Mouse (Mus musculus) hindbrain, postnatal 0 days (tissue): Measurements from ENCODE around the gene Gen1. TPM values are rescaled to one million over a fixed set of nuclear protein-coding genes. Genes with fewer than 3 reads are reported as not detected.

Source experiments
- ATAC-seq: fragments of 200-750 bp; cut with Nextera tagmentation; 2 replicates; pipeline ENCODE4 v1.8.0; 2017; ENCODE audit warnings: mild to moderate bottlenecking, moderate TSS enrichment, moderate library complexity
- DNase-seq: peaks from one replicate; pipeline ENCODE4 v3.0.0-alpha.2; 2015; ENCODE audit warnings: low spot score
- H3K27ac ChIP-seq: fragments of 300-500 bp; sonication (generic); 2 replicates; pipeline ENCODE4 v1.5.1; 2014; ENCODE audit warnings: mild to moderate bottlenecking
- H3K27me3 ChIP-seq: fragments of 300-500 bp; sonication (generic); 2 replicates; pipeline ENCODE4 v1.6.1; 2014; ENCODE audit warnings: low read length, mixed read lengths; ENCODE audit not compliant: insufficient read depth
- H3K36me3 ChIP-seq: fragments of 300-500 bp; sonication (generic); 2 replicates; pipeline ENCODE4 v1.6.1; 2014; ENCODE audit warnings: low read length, mixed read lengths; ENCODE audit not compliant: insufficient read depth
- H3K4me1 ChIP-seq: fragments of 300-500 bp; sonication (generic); 2 replicates; pipeline ENCODE4 v1.6.1; 2014; ENCODE audit warnings: antibody characterized with exemption, low read length, mixed read lengths; ENCODE audit not compliant: insufficient read depth
- H3K4me2 ChIP-seq: fragments of 300-500 bp; sonication (generic); 2 replicates; pipeline ENCODE4 v1.6.1; 2014; ENCODE audit warnings: low read depth, mild to moderate bottlenecking, low read length, moderate library complexity, mixed read lengths
- H3K4me3 ChIP-seq: fragments of 300-500 bp; sonication (generic); 2 replicates; pipeline ENCODE4 v1.5.1; 2014; ENCODE audit warnings: low read length
- H3K9ac ChIP-seq: fragments of 300-500 bp; sonication (generic); replicated peaks from 2 replicates; pipeline ENCODE4 v1.6.1; 2014; ENCODE audit warnings: mild to moderate bottlenecking, low read length, moderate library complexity, mixed read lengths
- H3K9me3 ChIP-seq: fragments of 300-500 bp; sonication (generic); 2 replicates; pipeline ENCODE4 v1.6.1; 2016; ENCODE audit warnings: low read length, mixed read lengths
- CTCF ChIP-seq: IDR thresholded peaks from 2 replicates; pipeline ENCODE4 v1.5.1; 2016; ENCODE audit warnings: antibody characterized with exemption, control low read depth, low read depth
- WGBS: fragments of 180-500 bp; shearing (Covaris S2); extraction: QIAGEN DNeasy Blood & Tissue Kit; methylation state at CpG from one replicate; pipeline ENCODE4 v1.1.7; 2014; 5-methylcytosine and 5-hydroxymethylcytosine counted together
- microRNA-seq, 2 experiments: library from miRNA; unstranded; fragments of <30 nt; microRNA quantifications; one replicate each; pipeline ENCODE4; 2016
- polyA plus RNA-seq: library from polyadenylated mRNA; unstranded; fragments of >200 nt; fragmentation: Nextera tagmentation; extraction: Ambion mirVana; gene quantifications from 2 replicates; pipeline ENCODE4 v1.2.1, GENCODE M21; 2015
- total RNA-seq: library from RNA; depleted of rRNA; stranded (reverse); fragments of >200 nt; gene quantifications from 2 replicates; pipeline ENCODE4 v1.2.3, GENCODE M21; 2014; rRNA removed

Gene Gen1
- total and polyA plus RNA-seq, 2 experiments from 2014 or later, result 1.0 to 3.1 TPM

GRCm38 (mm10) chr12:11195031-11195430 is 70.6 kb downstream of the Gen1 start:
- DNase-seq (no peak), ATAC-seq (no peak)
- H3K4me3 ChIP-seq, result no peak overlapping the region
- no peak overlapping the region for H3K27ac ChIP-seq
- H3K27me3 ChIP-seq, result no peaks in the 10 kb centered on the region
- no peak overlapping the region for H3K9ac ChIP-seq
- 100% methylated on average over 1 of the region's 1 CpGs for WGBS
- no peak overlapping the region for H3K4me2 ChIP-seq
- H3K36me3 ChIP-seq, result no peaks in the 10 kb centered on the region
- H3K9me3 ChIP-seq, result no peaks in the 10 kb centered on the region
- TF ChIP-seq CTCF, result no peak
- H3K4me1 ChIP-seq, result no peaks in the 10 kb centered on the region

Small RNA genes lying within 50 kb of the gene (microRNA-seq; reads per million reads assigned to microRNA genes)
- 0.36 to 0.53 reads per million in 2 experiments for gene Mir7675

Other genes with a start within 250 kb of the Gen1 start
- 0.37 and 1.1 TPM in 2 replicates for gene Kcns3, start 114.7 kb downstream of the Gen1 start, total RNA-seq
- gene Kcns3, start 114.7 kb downstream of the Gen1 start, polyA plus RNA-seq, result 1.1 TPM in 2 replicates
- not detected in 2 replicates for gene Msgn1, start 56.8 kb downstream of the Gen1 start, total RNA-seq
- gene Msgn1, start 56.8 kb downstream of the Gen1 start, polyA plus RNA-seq, result not detected in 2 replicates
- 14.1 and 22.1 TPM in 2 replicates for gene Smc6, start 85 bp upstream of the Gen1 start, total RNA-seq
- 115 and 129 TPM in 2 replicates for gene Smc6, start 85 bp upstream of the Gen1 start, polyA plus RNA-seq
- 154 and 182 TPM in 2 replicates for gene Vsnl1, start 170.8 kb upstream of the Gen1 start, total RNA-seq
- 187 and 225 TPM in 2 replicates for gene Vsnl1, start 170.8 kb upstream of the Gen1 start, polyA plus RNA-seq
- gene Rad51ap2, start 190.3 kb upstream of the Gen1 start, total RNA-seq, result 0.22 TPM in 1 of 2 replicates, not detected in the other
- 0.73 and 0.91 TPM in 2 replicates for gene Rad51ap2, start 190.3 kb upstream of the Gen1 start, polyA plus RNA-seq